Mouse (Mus musculus) right cerebral cortex, postnatal 36 days (tissue): ENCODE data around the gene Ank2.
A peak's percentile ranks its signal among the peaks of the same experiment; 100 is the strongest.

Experiments
- DNase-seq, 2 experiments: peaks; one replicate each; pipeline ENCODE4 v3.0.0; 2022; ENCODE audit warnings: low spot score in 2 of 2, mixed read lengths in 1 of 2

Gene Ank2

DNA sequence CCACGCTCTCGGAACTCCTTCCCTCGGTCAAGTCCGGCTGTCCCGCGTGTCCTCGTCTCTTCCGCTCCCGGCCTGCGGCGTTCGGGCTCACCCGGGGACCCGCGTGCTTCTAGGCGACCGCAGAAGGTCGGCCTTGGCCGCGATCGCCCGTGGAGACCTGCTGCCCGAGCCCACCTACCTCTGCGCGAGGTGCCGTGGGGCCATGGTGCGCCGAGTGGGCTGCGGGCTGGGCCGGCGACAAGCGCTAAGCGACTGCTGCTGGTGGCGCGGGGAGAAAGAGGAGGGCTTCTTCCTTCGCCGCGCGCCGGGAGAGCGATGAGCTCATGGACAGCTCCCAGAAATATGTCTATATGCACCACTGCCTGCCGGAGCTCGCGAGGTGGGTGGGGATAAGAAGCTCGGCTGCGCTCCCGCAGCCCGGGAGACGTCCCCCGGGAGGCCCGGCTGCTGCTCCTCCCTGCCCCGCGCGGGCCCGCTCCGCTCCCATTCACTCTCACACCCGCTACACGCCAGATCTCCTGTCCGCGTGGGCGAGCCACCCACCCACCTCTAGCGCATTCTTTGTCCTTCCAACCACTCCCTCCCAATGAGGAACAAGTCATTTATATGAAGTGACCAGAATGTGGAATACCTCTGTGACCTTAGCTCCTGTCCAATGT, at the start of gene Ank2:
TSS of gene Ank2 (minus strand) at position 609 of the 659 bp plus-strand sequence.
- DNase-seq: peak; percentile 58 to 64

DNA sequence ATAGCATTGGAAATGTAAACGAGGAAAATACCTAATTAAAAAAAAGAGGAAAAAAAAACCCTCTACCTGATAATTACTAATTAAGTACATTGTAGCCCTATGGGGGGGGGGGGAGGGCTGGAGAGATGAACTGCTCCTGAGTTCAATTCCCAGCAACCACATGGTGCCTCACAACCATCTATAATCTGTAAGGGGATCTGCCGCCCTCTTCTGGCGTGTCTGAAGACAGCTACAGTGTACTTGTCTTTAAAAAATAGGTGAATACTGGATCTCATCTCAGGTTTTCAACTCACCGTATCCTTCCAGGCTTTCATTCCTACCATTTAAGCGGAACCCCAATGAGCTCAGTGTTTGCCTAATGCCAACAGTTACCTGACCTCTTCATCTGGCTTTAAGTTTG, 48.7 kb upstream of the Ank2 start:
- no peak for DNase-seq

DNA sequence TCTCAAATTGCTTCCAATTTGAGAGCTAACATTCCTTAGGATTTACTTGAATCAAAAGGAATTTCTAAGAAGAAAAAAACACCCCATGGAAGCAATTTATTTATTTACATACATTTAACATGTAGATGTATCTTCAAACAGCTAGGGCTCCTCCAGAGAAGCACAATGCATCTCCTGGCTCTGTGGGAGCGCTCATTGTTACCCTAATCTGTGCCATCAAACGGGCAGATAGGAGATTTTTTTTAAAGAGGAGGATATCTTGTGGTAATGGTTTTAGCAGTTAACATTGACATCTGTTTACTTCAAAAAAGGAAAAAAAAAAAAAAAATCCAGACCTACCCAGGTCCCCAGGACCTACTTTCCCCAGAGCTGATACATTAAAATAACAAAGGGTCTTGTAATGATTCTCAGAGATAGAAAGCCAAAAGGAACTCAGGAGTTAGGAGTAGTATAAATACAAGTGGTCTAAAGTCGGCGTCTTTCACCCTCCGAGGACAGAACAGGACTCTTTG, 45.5 kb upstream of the Ank2 start:
- DNase-seq: no peak

DNA sequence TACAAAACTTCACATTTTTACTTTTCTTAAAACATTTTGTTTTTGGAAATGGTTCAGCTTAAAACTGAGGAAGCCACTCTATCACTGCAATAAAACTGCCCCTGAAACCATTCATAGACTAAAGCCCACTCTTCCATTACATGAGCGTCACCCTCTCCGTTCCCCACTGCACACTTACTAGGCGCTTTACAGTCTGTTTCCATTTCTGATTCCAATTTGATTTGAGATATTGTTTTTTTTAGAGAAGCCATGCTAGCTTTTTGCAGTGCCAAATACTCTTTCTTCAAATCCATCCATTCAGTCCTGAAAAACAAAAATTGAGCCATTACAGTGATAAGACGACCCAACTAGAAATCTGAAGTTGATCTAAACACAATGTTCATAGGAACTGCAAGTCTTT, 44.8 kb upstream of the Ank2 start:
- no peak for DNase-seq

DNA sequence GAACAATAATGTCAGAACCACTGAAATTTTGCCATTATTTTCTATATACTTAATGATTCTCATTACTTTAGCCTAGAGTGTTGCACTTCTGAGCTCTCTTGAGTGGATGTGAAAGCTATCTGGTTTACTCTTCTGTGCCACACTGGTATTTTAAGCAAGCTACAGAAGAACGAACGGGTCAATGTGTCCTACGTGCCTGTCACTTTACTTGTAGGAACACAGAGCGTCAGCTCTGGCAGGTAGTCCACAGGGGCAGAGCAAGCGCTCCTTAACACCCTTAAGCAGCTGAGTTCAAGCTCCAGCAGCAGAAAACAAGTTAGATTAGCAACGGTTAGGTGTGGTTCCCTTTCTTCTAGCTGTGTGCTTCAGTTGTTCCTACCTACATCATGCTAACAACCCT, 40.0 kb upstream of the Ank2 start:
- no peak for DNase-seq

DNA sequence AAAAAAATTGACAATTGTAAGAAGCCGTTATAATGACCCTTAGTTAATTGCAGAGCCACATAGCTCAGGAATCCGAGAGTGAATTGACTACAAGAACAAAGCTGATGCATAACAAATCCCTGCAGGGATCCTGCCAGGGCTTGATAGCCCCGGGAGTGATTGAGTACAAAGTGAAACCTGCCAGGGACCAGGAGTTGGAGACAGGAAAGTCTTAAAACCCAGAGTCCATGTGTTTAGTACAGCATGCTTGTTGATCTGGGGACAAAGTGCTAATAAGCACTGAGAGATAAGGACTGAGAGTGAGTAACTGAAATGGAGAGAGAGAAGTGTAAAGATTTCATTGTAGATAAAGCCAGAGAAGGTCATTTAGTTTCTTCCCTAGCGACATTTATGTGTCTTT, 31.1 kb upstream of the Ank2 start:
- DNase-seq: no peak

DNA sequence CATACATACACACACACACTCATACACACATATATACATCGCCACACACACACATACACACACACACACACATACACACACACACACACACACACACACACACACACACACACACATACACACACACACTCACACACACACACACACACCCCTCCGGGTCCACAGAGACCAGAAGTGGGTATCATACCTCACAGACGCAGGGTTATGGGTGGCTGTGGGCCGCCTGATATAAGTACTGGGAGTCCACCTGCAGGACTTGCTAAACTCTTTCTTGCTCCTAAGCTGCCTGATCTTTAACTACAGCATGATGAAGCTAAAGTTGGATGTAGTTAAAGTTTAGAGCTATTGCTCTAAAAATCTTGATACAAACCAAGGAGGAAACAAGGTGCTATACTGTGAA, 30.7 kb upstream of the Ank2 start:
- DNase-seq: no peak

DNA sequence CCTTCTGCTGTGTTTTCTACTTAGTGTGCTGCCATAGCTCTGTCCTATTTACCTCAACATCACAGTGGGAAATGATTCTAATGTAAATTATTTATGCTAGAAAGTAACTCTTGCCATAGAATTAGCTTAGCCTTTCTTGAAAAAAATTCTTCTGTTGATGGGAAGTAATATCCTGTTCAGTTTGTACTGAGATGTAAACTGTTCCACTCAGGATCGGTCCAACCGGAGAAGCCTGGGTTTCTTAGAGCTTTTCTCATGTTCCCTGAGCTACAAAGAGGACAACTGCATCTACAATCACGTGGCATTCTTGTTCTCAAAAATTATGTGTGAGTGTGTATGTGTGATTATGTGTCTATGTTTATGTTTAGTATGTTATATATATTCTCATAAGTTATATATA, 30.1 kb upstream of the Ank2 start:
- no peak for DNase-seq

DNA sequence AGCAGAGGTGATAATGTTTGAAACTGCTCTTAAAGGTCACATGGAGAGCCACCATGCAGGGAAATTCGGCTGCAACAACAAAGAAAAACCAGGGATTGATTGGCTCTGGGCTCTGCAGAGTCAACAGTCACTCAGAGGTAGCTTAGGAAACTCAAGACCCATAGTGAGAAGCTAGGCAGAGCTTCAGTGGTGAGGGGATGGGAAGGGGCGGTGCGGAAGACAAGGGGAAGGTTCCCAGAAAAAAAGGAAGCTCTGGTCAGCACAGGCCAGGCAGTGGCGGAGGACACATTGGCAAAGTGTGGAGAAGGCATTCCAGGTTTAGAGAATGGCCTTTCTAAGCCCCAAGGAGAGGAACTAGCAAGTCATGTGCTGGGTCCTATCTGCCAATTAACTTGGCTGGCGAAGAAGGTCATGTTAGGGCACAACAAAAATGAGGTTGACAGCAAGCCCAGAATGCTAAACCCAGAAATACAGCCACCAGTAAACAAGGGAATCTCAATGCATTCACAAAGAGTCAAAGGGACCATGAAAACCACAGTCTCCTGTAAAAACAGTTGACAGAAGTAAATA, 28.4 kb upstream of the Ank2 start:
- no peak for DNase-seq

DNA sequence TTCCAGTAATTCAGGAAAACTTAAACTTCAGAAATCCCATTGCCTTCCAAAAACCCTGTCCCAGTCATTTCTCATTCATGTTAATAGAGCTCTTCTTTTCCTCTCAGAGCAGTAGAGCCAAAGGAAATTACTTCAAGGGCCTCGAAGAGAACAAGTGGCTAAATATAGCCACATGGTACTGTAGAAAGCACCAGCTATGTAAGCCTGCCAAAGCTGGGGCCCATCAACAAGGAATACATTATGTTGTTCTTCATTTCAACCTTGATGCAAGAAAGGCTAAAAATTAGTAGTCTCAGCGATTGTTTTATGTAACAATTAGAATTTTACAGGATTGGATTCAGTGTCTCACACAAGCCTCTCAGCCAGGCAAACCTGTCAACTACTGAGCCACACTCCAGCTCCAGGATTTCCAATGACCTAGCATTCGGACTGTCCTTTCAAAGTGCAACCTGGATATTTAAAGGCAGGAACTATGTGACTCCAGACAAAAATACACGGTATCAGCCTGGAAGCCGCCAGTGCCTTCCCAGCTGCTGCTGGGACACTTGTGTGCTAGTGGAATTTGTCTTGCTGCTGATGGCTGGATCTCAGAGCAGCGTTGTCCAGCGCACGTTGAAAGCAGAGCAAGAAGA, 26.2 kb upstream of the Ank2 start:
- no peak for DNase-seq

DNA sequence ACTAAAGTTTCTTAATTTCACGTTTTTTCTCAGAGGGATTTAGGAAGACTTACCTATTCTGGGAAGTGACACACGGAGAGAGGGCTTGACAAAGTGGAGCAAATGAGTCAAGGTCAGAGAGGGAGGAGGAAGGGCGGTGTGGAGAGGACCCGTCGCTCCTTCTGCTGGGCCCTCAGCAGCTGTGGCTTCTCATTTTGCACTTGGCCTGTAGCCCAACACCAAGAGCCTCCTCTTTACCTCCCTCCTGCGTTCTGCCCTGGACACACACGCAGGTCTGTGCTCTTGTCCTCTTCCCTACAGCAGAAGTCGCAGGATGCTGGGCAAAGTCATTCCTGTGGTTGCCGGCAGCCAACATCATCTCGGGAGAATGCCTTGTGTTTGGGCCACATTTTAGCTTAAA, 22.0 kb upstream of the Ank2 start:
- no peak for DNase-seq

DNA sequence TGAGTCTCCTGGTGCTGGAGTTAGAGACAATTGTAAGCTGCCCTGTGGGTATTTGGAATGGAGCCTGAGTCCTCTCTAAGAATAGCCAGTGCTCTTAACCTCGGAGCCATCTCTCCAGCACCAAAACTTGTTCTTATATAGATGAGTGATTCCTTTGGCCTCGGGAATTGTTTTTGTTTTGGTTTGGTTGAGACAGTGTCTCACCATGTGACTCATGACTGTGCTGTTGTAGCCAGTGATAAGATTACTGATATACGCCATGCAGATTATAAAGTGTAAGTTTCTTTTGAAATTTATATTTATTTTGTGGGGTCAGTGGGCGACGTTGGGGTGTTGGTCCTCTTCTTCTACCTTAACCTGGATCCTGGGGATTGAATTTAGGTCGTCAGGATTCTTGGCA, 21.1 kb upstream of the Ank2 start:
- DNase-seq: no peak

DNA sequence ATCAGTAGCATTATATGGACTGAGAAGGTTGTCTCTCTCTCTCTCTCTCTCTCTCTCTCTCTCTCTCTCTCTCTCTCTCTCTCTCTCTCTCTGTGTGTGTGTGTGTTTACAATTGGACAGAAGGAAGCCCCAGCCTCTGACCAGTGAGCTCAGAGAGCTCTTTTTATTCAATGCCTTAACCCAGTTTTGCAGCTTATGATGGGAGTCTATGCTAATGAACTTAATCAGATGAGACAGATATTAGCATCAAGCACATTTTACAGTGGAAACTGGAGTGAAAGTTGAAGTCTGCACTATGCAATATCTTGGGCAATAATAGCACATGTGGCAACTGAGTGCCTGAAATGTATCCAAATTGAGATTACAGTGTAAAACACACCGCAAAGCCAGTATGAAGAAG, 16.1 kb upstream of the Ank2 start:
- DNase-seq: no peak

DNA sequence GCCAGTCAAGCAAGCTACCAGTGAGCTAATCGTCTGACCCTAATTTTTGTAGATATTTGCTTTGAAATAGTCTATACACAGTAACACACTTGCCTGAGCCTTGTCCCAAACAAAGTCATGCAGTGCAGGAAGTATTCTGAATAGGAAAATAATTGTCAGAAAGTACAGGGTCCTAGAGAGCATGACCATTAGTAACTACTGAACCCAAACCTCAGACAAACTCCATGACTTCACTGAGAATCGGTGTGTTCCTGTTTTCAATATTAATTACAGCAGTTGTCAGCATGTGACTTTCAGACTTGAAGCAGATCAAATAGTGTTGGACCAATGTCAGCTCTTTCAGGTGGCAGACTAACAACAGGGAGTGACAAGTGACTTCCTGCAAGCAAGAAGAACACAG, 14.5 kb upstream of the Ank2 start:
- DNase-seq: no peak

DNA sequence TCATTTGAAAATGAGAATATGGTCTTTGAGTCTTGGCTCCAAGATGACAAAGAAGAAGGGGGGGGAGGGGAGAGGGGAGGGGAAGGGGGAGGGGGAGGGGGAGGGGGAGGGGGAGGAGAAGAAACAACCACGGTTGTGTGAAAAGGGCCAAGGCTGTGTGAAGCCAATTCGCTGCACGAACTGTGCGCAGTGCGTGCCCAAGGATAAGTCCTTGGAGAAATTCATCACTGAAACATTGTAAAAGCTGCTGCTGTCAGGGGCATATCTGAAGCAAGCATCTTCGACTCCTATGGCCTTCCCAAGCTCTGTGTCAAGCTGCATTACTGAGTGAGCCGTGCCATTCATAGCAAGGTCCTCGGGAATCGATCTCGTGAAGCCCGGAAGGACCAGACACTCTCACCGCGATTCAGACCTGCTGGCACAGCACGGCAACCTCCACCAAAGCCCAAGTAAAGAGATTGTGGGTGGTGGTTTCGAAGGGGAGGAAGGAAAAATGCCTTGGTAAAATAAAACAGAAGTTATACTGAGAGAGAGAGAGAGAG, 13.7 kb upstream of the Ank2 start:
- no peak for DNase-seq

DNA sequence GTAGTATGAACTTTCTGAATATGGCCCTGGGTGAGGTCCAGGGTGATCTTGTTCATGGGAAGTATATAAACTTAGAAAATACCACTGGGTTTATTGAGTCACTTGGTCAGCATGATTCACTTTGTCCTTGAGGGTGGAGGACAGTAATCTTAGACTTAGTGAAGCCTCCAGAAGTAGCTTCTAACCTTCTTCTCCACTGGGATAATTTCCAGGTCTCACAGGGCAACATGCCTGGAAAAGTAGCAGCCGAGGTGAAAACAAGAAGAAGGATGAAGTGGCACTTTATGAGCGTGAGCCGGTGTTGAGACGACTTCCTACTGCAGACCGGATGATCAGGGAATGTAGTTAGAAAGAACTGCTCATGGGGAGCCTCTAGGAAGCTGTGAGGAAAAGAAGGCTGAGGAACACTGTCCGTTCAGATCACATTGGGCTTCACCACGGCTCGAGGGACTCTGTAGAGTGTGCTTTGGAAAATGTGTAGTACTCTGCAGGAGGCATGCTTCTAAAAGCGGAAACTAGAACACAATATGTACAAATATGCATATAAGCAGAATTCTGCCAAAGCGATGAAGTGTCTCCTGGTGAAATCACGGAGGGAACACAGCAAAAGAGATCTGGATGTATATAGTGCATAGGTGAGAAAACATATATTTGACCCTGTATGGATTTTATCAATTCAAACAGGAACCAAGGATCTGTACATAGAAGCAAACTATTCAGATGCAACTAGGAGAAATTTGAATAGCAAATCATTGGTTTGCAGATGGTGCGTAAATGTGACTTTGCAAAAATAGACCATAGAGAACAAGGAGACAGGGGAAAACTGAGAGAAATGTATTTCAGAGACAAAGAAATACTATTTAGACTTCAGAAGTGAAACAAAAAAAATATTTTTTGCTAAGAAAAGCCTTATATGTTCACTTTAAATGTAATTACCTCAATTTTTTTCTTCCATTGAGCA, 12.9 kb upstream of the Ank2 start:
- no peak for DNase-seq

DNA sequence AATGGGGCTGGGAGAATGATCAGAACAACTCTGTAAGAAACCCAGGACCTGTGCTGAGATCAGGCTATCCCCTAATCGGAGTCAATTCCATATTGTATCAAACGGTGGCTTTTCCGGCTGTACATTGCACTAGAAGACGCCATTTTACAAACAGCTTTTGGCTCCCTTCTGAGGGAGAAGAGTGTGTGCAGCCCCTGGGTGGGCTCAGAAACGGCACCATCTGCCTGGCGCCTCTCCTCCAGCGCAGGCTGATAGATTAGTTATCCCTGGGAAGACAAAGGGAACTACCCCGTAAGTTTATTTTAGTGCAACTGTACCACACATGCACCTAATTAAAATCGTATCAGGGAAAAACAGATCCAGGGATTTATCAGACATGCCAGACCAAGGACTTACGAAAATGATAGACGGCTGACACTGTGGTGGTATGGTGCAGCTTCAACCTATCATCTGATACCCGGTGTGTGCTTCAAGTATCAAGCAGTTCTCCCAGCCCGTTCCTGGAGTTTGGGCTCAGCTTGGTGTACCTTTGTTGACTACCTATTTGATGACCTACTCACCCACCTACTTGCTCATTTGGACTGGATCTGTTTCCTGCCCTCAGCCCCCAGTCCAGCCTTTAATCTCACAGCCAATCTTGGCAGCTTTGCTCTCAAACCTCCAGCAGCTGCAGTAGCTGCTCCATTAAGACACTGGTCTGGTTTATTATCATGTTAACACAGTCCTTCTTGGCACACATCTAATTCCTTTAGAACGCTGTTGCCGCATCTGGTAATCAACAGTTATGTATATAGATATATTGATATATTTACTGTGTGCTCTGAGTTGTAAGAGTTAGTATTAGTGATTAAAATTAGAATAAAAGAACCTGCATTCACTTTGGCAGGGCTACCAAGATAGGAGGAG, 9.0 kb upstream of the Ank2 start:
- no peak for DNase-seq

DNA sequence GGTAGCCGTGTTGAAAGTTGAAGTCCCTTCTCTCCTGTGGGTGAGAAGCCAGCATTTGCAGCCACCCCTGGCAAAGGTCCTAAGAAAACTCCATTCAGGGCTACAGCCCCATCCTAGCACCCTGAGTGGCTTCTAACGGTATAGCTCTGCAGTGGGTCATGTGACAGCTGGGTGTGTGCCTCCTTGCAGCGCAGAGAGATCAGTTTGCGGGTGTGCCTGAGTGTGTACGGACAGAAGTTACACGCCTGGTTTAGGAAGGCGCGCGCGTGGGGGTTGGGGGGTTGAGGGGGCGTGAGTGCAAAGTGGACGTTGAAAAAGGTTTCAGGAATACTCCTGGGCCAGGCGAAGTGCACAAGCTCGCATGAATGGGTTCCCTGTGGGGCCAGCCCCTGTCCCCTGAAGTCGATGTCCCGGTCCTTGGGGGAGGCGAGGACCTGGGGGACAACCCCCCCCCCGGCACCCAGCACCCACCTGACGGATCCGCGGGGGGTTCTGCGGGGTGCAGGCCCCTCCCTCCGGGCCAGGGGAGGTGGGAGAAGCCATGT, 881 bp downstream of the Ank2 start:
- DNase-seq: peak; percentile 37 to 43

DNA sequence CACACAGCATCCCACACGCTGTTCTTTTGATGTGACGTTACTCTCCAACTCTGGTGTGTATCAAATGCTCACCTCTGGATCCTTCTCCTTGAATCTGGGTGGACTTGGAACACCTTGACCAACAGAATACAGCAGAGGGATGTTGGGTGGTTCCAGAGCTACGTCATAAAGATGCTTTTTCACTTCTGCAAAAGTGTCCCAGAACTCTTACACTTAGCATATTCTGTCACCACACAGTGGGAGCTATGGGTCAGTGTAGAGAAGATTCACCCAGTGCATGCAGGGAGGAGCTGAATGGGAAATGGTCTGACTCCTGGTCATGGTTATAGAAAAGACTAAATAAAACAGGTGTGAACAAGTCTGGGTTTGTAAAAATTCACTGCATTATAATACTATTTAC, 6.5 kb downstream of the Ank2 start:
- DNase-seq: no peak

DNA sequence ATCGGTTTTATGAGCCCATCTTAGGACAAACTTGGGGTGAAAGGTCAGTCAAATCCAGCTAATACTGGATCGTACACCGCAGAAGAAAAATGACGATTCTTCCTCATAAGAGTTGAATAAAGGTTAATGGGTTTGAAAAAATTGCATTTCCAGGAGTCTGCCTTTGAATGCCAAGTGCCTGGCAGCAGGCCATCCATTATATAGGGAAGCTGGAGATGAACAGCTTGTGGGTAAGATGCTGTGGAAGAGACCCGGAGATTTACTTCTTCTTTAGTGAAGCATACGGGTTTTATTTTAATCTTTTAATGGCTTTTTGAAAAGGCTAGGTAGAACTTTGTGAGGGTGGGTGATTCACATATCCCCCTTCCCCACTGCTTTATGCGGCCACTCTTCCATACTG, 11.8 kb downstream of the Ank2 start:
- no peak for DNase-seq

DNA sequence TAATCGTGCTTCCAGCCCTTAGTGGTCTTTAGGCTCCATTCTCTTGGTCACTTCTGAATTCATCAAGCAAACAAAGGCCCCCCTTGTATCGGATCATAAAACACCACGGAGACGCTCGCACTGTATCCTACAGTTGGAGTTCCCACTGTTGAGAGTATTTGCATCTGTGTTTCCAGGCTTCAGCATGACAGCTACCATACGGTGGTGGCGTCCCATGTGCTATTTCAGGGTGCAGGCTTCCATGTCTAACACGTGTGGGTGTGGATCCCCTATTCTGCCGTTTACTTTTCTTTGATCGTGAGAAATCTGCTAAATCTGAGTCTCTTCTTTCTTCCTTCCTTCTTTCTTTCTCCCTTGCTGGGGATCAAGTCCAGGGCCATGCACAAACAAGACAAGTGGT, 14.0 kb downstream of the Ank2 start:
- peak; percentile 18 to 60 for DNase-seq
